Mouse (Mus musculus) liver, adult 2 months (tissue): ENCODE measurements around the gene Adgrv1.

Source experiments
- CTCF ChIP-seq: fragments of 200-500 bp; IDR thresholded peaks from 2 replicates; pipeline ENCODE4 v1.5.1; 2011; ENCODE audit warnings: low read depth, low read length, control low read depth
- POLR2A ChIP-seq: fragments of 200-500 bp; IDR thresholded peaks from 2 replicates; pipeline ENCODE4 v1.6.1; 2011; ENCODE audit warnings: low read length, control low read depth; ENCODE audit not compliant: insufficient read depth; ENCODE audit errors: extremely low read depth

DNA sequence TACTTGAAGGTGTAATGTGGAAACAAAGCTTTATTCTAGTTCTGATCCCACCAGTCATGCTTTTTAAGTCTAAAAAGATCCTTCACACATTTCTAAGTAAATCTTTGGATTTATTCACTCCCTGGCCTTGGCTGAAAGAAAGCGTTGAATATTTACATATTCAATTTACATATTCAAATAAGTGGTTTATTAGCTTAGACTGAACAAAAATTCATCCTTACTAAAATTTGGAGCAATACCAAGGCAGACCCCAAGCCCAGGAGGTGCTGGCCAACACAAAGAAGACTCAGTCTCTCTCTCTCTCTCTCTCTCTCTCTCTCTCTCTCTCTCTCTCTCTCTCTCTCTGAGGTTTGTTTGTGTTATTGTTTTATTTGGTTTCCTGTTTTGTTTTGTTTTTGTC lies 82.9 kb downstream of the Adgrv1 start:
- no peak for TF ChIP-seq CTCF
- no peak for TF ChIP-seq POLR2A
